Mouse (Mus musculus): ENCODE results near the gene Hook2. TPM values are rescaled to one million over a fixed set of nuclear protein-coding genes. Genes with fewer than 3 reads are reported as not detected.

Hook2 gene
- total RNA-seq, 2 experiments from 2014 or later: 1.1 to 3.1 TPM

- peak; percentile 64 for ATAC-seq (ENCODE audit: poor library complexity, severe bottlenecking)
These were observed 4.6 kb upstream of the Hook2 start for GRCm38 (mm10) chr8:84985684-84986378.

GRCm38 (mm10) chr8:84986379-84986945 lies 3.9 kb upstream of the Hook2 start:
- no peak for ATAC-seq (ENCODE audit: poor library complexity, severe bottlenecking)

- no peak for ATAC-seq (ENCODE audit: poor library complexity, severe bottlenecking)
These were observed 3.0 kb upstream of the Hook2 start for GRCm38 (mm10) chr8:84987388-84987787.

GRCm38 (mm10) chr8:84987903-84988302 lies 2.5 kb upstream of the Hook2 start:
- ATAC-seq (ENCODE audit: poor library complexity, severe bottlenecking): no peak

- ATAC-seq (ENCODE audit: poor library complexity, severe bottlenecking): no peak
These were observed 1.1 kb upstream of the Hook2 start for GRCm38 (mm10) chr8:84989311-84989731.

GRCm38 (mm10) chr8:84989810-84990209 lies 593 bp upstream of the Hook2 start:
- ATAC-seq (ENCODE audit: poor library complexity, severe bottlenecking): peak; percentile 59

- no peak for ATAC-seq (ENCODE audit: poor library complexity, severe bottlenecking)
These were observed 433 bp downstream of the Hook2 start for GRCm38 (mm10) chr8:84990836-84991235.

GRCm38 (mm10) chr8:84994375-84994774 lies 4.0 kb downstream of the Hook2 start:
- no peak for ATAC-seq (ENCODE audit: poor library complexity, severe bottlenecking)

GRCm38 (mm10) chr8:84995680-84996079 lies 5.3 kb downstream of the Hook2 start:
- no peak for ATAC-seq (ENCODE audit: poor library complexity, severe bottlenecking)

- ATAC-seq (ENCODE audit: poor library complexity, severe bottlenecking): no peak
These were observed 6.6 kb downstream of the Hook2 start for GRCm38 (mm10) chr8:84996978-84997377.

GRCm38 (mm10) chr8:84997649-84998295 lies 7.4 kb downstream of the Hook2 start:
- peak; percentile 100 for ATAC-seq (ENCODE audit: poor library complexity, severe bottlenecking)

GRCm38 (mm10) chr8:85007686-85008085 lies 17.3 kb downstream of the Hook2 start:
- ATAC-seq (ENCODE audit: poor library complexity, severe bottlenecking): peak; percentile 84

GRCm38 (mm10) chr8:85011242-85011641 lies 20.8 kb downstream of the Hook2 start:
- no peak for ATAC-seq (ENCODE audit: poor library complexity, severe bottlenecking)

GRCm38 (mm10) chr8:85013230-85013840 lies 22.9 kb downstream of the Hook2 start:
- peak; percentile 95 for ATAC-seq (ENCODE audit: poor library complexity, severe bottlenecking)

- ATAC-seq (ENCODE audit: poor library complexity, severe bottlenecking): no peak
These were observed 24.0 kb downstream of the Hook2 start, which contains the start of gene Best2 for GRCm38 (mm10) chr8:85014431-85014830. TSS of gene Best2 (minus strand) at chr8:85014531.

- ATAC-seq (ENCODE audit: poor library complexity, severe bottlenecking): no peak
These were observed 26.3 kb downstream of the Hook2 start for GRCm38 (mm10) chr8:85016724-85017123.

GRCm38 (mm10) chr8:85017209-85017608 lies 26.8 kb downstream of the Hook2 start:
- ATAC-seq (ENCODE audit: poor library complexity, severe bottlenecking): no peak

- ATAC-seq (ENCODE audit: poor library complexity, severe bottlenecking): no peak
These were observed 31.2 kb downstream of the Hook2 start for GRCm38 (mm10) chr8:85021514-85022055.

- no peak for ATAC-seq (ENCODE audit: poor library complexity, severe bottlenecking)
These were observed 33.4 kb downstream of the Hook2 start for GRCm38 (mm10) chr8:85023846-85024245.

GRCm38 (mm10) chr8:85025098-85025932 lies 34.9 kb downstream of the Hook2 start, which contains the start of gene Asna1:
TSS of gene Asna1 (minus strand) at chr8:85025281.
- ATAC-seq (ENCODE audit: poor library complexity, severe bottlenecking): peak; percentile 82

Data from megakaryocyte, adult 5-6 weeks (primary cell).